Mouse (Mus musculus) gastrocnemius, adult 18-20 months (tissue): ENCODE data around the gene Cradd. TPM values are rescaled to one million over a fixed set of nuclear protein-coding genes. Genes with fewer than 3 reads are reported as not detected.
A peak's percentile ranks its signal among the peaks of the same experiment; 100 is the strongest.

Experiments used
- DNase-seq: peaks from one replicate; pipeline ENCODE4 v3.0.0; 2021; ENCODE audit warnings: low spot score
- total RNA-seq, 2 experiments: library from RNA; stranded (reverse); gene quantifications; 2 replicates each; pipeline ENCODE4 v1.2.3; 2021

The Cradd gene
- total RNA-seq, 2 experiments from 2014 or later, result 9.5 to 11.3 TPM

DNA sequence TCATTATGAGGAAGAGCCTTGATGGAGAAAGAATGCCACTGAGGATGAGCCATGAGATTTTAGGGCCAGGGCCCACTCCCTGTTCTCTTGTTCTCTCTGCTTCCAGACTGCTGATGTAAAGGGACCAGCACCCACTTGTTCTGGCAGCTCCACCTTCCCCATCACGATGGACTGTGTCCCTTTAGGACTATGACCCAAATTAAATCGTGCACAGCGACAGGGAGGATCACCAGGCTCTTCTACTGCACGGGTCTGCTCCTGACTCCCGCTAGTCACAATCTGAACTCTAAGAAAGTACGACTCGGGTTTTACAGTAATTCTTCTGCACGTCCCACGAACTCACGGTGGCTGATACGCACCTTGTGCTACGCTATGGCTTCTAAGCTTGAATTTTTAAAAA is 14.9 kb downstream of the Cradd start:
- DNase-seq, result no peak

DNA sequence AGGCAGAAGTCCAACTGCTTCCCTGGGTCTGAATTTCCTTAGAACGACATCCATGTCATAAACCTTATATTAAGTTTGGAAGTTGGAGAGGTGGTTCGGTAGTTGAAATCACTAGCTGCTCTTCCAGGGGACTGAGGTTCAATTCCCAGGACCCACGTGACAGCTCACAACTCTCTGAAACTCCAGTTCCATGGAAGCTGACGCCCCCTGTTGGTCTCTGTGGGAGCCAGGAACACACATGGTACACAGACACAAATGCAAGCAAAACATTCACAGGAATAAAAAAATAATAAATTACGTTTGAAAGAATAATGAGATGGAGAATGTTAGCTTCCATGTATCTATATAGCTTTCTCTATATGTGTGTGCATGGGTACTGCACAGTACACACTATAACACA is 16.0 kb downstream of the Cradd start:
- DNase-seq, result no peak

DNA sequence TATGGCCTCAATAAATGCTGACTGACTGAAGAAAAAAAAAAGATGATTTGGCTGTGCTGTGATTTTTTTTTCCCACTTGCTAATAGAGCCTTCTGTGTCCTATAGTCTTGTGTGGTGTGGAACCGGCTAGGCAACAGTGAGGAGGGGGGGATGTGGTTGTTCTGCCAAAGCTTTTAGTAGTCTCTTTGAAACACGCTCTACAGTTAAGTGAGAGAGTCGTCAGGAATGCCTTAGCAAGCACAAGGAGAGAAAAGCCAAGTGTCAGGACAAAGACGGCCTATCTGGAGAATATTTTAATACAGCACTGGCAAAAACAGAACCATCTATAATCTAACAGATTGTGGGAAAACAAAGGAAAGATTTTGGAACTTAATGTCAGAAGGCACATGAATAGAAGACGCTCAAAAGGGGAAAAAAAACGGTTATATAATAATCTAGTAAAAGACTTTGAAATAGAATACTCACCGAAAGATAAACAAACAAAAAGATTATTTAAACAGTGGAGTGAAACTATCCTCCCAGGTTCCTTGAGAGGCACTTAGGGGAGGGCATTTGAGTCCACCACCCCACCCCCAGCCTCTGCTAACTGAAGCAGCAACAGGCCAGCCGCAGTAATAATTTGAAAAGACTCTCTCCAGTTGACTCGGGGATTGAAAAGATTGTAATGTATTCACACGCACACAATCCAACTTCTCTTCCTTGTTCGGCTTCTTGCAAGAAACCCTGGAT is 16.9 kb downstream of the Cradd start:
- DNase-seq, result no peak

DNA sequence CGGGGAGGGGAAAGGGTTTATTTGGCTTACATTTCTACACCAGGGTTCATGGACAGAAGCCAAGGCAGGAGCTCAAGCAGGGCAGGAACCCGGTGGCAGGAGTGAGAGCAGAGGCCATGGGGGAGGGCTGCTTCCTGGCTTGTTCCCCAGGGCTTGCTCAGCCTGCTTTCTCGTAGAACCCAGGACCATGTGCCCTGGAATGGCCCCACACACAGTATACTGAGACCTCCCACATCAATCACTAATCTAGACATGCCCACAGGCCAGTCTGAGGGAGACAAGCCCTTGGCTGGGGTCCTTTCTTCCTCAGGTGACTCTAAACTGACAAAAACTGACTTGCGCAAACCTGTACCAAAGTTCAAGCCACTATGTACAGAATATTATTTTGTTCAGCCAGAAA is 19.7 kb downstream of the Cradd start:
- no peak for DNase-seq

DNA sequence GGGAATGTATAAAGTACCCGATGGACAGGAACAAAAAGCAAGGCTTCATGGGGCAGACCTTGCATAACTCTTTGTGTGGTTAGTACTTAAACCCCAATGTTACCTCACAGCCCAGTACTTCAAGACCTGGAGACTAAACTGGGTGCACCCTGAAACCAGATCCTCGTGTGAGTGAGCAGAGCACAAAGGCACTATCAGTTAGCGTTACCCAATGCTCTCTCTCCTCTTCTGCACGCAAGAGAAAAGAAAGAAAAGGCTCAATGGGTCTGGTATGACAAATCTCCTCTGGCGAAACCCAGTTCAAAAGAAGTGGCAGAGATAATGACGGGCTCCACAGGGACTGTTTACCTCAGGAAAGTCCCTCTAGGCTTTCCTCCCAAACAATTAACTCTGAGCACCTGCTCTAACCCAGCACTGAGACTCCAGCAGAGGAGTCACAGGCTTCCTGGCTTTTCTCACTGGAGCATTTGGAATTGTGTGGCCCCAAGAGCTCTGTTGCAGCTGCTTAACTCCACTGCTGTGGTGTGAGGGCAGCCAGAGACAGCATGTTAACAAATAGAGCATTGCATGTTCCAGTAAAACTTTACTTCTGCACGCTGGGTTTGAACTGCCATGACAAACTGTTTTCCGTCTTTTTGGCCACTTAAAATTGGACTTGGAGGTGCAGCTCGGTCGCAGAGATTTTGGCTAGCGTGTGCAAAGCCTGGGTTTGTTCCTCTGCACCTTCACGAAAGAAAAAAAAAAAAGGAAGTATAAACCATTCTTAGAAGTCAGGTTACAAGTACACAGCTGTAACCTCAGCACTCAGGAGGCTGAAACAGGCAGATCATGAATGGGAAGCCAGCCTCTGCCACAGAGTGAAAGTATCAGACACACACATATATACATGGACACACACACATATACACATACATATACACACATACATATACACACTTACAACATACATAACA is 21.4 kb downstream of the Cradd start:
- DNase-seq, result no peak

DNA sequence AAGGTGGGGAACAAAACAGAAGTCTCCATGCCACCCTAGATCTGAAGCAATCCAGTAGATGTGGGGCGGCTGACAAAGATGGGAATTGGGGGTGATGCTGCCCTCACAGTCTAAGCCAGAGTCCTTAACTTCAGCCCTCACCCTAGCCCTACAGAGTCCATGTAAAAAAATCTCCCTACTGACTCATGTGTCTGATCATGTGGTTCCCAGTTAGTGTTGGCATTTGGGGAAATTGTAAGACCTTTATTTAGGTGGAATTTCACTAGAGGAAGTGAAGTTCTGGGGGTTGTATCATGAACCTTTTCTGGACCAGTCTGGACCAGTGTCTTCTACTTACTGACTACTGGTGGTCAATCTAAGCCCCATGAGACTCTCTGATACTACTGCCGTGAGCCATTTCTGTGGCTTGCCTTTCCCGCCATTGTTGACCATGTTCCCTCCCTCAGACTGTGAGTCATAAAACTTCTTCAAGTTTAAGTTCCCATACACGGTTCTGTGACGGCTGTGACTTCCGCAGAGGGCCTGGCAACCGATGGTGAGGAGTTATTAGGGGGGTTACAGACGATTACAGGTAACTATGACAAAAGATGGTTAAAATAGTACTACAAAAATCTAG is 23.6 kb downstream of the Cradd start:
- no peak for DNase-seq

DNA sequence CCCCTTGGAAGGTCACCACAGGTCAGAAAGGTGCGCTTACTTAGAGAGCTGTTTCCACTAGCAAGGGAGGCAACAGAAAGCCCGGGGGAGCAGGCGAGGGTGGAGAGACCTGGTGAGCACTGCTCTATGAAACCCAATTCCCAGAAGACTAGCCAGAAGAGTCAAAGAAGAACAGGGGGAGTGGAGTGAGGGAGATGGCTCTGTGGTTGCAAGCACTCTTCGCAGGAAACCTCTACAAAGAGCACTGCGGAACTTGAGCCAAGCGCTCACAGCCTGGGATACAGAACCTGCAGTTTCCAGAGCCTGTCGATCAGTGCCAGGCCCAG is 24.2 kb downstream of the Cradd start:
- DNase-seq, result no peak

DNA sequence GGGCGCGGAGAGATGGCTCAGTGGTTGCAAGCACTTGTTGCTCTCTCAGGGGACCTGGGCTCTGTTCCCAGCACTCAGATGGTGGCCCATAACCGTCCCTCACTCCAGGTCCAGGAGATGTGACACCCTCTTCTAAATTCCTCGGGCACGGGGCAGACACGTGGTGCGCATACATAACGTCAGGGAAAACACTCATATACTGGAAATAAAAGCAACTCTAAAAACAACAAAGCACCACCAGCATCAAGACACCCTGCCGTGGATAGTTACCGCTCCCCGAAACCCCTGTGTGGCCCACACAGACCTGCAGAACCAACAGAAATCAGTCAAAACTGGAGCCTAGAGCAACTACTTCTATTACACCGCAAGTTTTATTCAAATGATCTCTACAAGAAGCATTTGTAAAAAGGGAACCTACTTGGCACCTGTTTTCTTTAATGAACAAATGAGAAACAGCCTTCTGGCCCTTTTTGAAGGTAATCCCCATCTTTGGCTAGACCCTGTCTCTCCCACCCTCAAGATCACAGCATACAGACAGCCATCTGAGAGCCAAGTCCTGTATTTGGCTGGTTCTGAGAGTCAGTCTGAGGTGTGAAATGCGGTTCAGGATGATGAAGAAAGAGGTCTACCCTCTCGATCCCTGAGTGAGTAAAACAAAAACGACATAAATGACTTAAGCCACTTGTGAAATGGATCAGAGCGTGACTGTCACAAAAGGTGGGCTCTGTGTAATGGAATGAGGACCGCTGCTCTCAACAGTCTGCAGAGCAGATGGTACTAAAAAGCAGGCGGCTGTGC is 24.7 kb downstream of the Cradd start:
- DNase-seq, result no peak

DNA sequence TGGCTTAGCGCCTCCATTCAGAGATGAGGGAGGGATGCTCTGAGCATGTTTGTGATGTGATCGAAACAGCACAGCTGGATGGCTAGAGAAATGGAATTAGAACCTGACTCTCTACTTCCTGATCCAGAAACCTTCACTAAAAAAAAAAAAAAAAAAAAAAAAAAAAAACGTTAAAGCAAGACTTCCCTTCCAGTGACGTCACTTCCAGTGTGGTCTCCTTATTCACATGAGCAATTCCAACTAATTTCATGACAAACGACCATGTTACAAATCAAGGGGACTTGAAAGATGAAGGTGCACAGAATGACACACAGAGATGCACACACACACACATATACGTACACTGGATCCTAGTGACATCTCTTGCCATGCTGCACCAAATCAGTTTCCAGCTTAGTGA is 25.4 kb downstream of the Cradd start:
- DNase-seq, result no peak

DNA sequence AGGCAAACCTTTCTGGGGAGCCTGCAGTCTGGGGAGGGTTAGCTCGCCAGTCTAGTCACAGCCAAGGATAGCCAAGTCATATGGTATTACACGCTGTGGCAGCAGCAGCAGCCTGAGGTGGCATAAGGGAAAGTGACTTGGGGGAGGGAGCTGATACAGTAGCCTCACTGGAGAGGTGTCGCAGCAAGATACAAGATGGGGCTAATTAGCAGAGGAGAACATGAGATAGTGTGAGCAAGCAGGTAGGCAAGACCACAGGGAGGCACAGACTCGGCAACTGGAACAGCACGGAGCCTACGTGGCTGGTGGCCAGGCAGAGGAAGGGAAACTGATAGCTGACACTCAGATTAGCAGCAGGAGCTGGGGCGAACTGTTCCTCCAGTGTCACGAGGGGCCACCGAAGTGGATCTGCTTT is 26.2 kb downstream of the Cradd start:
- DNase-seq, result peak; percentile 66

DNA sequence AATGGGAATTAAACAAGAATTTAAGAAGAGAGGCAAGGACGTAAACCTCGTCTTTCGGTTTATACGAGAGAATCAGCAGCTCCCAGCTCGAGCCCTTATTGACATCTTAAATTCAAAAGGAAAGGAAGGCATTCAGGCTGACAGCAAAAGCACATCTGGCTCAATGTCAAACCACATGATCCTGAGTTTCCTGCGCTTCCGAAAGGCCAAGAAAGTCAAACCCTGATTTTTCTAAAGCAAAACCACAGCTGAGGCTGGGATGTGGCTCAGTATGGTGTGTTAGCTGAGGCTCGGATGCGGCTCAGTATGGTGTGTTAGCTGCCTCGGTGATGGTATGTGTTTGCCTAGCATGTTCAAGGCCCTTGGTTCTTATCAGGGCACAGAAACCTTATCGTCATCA is 26.9 kb downstream of the Cradd start:
- peak; percentile 48 for DNase-seq

DNA sequence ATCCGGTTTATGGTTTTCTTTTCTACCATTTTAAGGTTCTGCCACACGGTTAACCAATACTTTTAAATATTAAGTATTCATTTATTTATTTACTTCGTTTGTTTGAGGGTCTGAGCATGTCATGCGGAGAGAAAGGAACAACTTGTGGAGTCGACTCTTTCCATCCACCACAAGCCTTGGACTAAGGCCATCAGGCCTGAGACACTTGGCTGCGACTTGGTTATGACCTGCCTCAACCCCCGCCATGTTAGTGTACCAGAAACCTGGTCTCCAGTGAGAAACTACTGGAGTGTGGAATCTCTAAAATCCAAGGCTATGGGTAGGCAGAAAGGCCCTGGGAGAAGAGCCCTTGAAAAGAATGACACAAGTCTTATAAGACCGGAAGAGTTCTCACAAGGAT is 30.7 kb downstream of the Cradd start:
- no peak for DNase-seq

DNA sequence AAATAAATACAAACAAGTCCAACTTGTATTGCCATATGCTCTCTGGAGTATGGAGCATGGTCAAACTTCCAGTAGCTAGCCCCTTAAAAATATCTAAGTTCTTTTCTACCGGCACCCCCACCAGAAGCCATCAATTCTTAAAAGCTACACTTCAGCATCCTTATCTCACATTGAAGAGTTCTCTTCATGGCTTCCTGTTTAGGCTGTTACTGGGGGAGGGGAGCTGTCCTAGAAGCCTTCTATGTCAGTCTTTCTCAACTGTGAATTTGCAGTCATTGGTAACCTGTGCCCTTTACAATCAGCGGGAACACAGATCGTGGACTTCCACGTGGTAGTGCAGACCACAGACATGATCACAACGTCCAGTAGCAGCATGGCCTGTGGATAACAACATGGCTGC is 31.7 kb downstream of the Cradd start:
- DNase-seq, result no peak

DNA sequence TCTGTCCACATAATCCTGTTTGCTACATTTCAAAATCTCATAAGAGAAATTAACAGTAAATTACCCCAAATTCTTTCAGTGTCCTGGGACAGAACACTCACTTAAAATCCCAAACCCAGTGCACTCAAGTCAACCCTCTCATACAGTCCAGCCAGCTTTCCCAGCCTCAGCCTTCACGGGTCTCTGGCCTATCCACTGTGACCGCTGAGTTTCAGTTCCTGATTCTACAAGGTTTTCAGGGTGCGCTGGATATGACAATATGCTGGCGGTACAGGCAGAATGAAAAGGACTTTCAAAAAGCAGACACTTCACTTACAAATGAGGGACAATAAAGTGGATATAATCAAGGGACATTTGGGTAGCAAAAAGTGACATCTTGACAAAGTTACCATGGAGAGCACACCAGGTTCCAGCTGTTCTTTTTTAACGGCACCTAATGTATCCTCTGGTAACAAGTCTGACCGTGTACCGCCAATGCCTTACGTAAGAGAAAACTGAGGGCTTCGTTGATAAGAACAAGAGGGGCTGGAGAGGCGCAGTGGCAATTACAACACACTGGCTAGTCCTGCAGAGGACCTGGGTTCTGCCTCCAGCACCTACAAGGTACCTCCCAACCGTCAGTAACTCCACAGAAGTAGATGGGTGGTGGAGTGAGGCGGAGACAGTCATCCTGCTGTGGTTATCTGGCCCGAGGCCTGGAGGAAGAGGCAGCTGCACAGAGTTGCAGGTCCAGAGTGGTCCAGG is 32.6 kb downstream of the Cradd start:
- no peak for DNase-seq

DNA sequence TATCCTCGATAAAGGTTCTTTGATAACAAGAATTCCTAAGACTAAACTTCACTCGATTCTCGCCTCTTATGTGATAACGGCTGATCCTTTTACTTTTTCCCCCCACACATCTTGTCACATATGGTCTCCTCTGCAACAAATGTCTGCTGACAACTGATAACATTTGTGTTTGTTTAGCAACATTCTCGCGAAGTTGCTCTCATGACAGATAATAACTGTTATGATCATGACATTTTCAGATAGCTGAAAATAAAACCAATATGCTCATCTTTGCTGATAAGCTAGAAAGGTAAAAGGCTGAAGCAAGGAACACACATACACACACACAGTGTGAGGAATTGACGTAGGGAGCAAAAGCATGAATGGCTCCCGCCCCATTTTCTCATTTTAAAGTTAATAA is 34.1 kb downstream of the Cradd start:
- no peak for DNase-seq

DNA sequence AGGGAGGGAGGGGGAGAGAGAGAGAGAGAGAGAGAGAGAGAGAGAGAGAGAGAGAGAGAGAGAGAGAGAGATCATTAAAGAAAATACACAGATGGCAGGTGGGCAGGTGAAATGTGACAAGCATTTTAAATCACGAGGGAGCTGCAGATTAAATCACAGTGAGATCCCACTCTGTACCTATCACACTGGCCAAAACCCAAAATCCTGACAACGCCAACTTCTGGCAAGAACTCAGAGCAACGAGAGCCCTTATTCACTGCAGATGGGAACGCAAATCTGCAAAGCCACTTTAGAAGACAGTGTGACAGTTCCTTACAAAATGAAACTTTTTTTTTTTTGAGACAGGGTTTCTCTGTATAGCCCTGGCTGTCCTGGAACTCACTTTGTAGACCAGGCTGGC is 35.7 kb downstream of the Cradd start:
- DNase-seq, result no peak

DNA sequence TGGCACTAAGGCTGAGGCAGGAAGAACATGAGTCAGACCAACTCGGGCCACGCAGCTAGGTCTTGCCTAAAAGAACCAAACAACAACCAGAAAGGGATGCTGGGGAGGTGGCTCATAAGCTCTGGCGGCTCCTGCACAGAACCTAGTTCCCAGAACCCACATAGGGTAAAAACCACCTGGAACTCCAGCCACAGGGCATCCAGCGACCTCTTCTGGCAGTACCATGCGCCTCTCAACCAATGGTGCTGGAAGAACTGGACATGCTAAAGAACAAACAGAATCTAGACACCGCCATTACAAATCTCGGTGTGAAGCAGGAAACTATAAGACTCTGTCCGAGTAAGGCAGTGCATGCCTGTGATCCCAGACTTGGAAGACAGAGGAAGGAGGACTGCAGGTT is 36.6 kb downstream of the Cradd start:
- DNase-seq, result no peak

DNA sequence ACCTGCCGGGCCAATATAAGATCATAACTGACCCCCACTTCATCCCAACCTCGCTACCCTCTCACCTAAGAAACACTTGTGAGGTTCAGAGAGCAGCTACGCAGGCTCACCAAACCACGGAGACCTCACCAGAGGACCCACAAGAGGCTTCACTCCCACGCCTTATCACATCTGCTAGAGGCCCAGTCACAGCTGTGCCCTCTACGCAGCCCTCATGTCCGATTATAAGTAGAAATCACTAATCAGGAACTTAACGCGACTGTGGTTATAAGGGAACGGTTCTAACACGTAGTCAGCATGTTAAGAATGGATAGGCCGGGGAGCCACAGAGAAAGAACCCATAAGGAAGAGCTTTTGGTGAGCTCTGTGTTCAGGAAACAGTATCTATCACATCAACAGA is 40.5 kb downstream of the Cradd start:
- DNase-seq, result no peak

DNA sequence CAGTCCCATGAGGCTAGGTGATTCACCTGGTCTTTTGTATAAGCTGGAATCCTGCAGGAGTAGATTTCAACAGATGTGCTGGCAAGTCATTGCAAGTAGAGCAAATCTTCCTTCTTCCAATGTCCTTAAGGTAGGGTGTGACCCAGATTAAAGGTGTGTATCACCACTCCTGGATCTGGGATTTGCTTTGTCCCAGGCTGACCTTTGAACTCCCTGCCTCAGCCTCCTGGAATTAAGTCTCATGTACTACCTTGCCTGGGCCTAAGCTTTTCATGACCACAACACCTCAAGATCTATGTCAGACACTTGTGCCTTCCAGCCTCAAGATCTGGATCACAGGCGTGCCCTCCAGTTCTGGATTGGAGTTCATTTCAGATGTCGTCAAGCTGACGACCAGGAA is 41.9 kb downstream of the Cradd start:
- no peak for DNase-seq

DNA sequence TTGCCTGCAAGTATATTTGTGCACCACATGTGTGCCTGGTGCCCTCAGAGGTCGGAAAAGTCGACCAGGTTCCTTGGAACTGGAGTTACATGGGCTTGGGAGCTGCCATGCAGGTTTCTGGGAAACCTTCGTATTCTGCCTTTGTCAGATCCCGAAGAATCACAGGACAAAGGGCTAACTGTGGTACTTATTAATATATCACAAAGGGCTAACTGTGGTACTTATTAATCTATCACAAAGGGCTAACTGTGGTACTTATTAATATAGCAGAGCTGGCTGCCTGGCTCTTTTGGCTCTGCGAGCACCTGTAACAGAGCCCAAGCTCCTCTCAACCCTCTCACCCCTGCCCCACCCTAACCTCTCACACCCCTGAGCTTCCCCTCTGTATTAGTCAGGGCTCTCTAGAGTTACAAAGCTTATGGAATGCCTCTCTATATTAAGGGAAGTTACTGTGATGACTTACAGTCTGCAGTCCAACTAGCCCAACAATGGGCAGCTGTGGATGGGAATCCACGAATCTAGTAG is 42.4 kb downstream of the Cradd start:
- no peak for DNase-seq

DNA sequence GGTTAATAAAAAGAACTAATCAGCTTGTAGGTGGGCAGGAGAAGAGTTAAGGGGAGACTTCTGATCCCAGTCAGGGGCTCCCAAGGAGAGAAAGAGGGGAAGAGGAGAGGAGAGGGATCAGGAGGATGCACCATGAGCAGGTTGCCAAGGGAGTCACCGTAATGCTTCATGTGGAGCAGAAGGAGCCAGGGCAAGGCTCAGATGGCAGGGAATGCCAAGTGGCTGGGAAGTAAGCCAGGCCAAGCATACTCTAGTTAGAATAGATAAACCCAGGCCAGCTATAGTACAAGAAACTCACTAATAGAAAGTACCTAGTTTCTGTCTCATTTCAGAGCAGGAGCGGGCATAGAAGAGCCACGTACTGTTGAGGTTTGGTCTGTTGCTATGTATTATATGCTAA is 43.6 kb downstream of the Cradd start:
- peak; percentile 57 for DNase-seq
